Mouse (Mus musculus): ENCODE data around the gene Rab5if. TPM values are rescaled to one million over a fixed set of nuclear protein-coding genes. Genes with fewer than 3 reads are reported as not detected.

The Rab5if gene
- total and polyA plus RNA-seq, 2 experiments from 2014 or later = 115 to 155 TPM

DNA sequence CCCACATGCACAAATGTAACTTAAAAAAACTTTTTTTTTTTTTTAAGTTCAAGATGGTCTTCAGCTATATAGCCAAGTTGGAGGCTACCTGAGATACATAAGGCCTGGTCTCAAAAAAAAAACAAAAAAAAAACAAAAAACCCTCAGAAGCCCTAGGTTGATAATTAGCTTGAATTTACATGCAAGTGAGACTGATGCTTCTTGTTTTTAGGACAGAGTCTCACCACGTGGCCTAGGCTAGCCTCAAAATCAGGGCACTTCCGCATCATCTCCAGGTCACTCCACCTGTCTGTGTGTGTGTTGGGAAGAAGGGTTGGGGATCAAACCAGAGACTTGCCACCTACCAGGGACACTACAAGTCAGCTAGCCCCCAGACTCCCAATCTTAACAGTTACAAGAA lies 5.1 kb upstream of the Rab5if start, which contains the start of gene 4930518I15Rik:
TSS of gene 4930518I15Rik (minus strand) at position 112 of the 400 bp plus-strand sequence.
- 85% methylated on average over 2 of the region's 2 CpGs for WGBS
- Histone ChIP-seq H3K9ac (replicated peaks; ENCODE audit: low read length, poor library complexity, severe bottlenecking) (no peak within 1 kb of the TSS), H3K27me3 (ENCODE audit: insufficient read depth, low read length) (no peaks in the 10 kb centered on the region), H3K4me3 (ENCODE audit: low read depth, low read length) (no peak within 1 kb of the TSS), H3K9me3 (ENCODE audit: low read length) (no peaks in the 10 kb centered on the region), H3K4me2 (ENCODE audit: low read depth, low read length, poor library complexity, severe bottlenecking) (no peak within 1 kb of the TSS), H3K27ac (ENCODE audit: low read depth, low read length) (no peak within 1 kb of the TSS), H3K4me1 (ENCODE audit: insufficient read depth, low read length) (no peaks in the 10 kb centered on the region), H3K36me3 (ENCODE audit: insufficient read depth, low read length) (peaks cover 11% of the 10 kb centered on the region; the same call in 1 of the 2 replicates)
- DNase-seq (ENCODE audit: low spot score) (no peak), ATAC-seq (ENCODE audit: low FRiP score) (no peak)
- no peak for TF ChIP-seq CTCF (IDR thresholded peaks at IDR 0.05)

- Histone ChIP-seq H3K9me3 (ENCODE audit: low read length) (no peaks in the 10 kb centered on the region), H3K9ac (replicated peaks; ENCODE audit: low read length, poor library complexity, severe bottlenecking) (no peak overlapping the region), H3K4me2 (ENCODE audit: low read depth, low read length, poor library complexity, severe bottlenecking) (no peak overlapping the region), H3K4me3 (ENCODE audit: low read depth, low read length) (no peak overlapping the region), H3K27me3 (ENCODE audit: insufficient read depth, low read length) (no peaks in the 10 kb centered on the region), H3K36me3 (ENCODE audit: insufficient read depth, low read length) (peaks cover 11% of the 10 kb centered on the region; the same call in 1 of the 2 replicates), H3K27ac (ENCODE audit: low read depth, low read length) (no peak overlapping the region), H3K4me1 (ENCODE audit: insufficient read depth, low read length) (no peaks in the 10 kb centered on the region)
- no peak for DNase-seq (ENCODE audit: low spot score)
- 90% methylated on average over 7 of the region's 7 CpGs for WGBS
- no peak for ATAC-seq (ENCODE audit: low FRiP score)
- no peak for TF ChIP-seq CTCF (IDR thresholded peaks at IDR 0.05)
These were observed 4.3 kb upstream of the Rab5if start for GRCm38 (mm10) chr2:156858671-156859070.

- ATAC-seq (ENCODE audit: low FRiP score) = 0 out of 2 replicates have a peak, but pooled peaks have one; percentile 7
- Histone ChIP-seq H3K4me3 (ENCODE audit: low read depth, low read length) (peak overlapping the region; percentile 100), H3K27me3 (ENCODE audit: insufficient read depth, low read length) (no peaks in the 10 kb centered on the region), H3K9me3 (ENCODE audit: low read length) (no peaks in the 10 kb centered on the region), H3K4me2 (ENCODE audit: low read depth, low read length, poor library complexity, severe bottlenecking) (peak overlapping the region; percentile 72), H3K36me3 (ENCODE audit: insufficient read depth, low read length) (peaks cover 17% of the 10 kb centered on the region; the same call in 1 of the 2 replicates), H3K4me1 (ENCODE audit: insufficient read depth, low read length) (peaks cover 5% of the 10 kb centered on the region; the same call in 1 of the 2 replicates), H3K9ac (replicated peaks; ENCODE audit: low read length, poor library complexity, severe bottlenecking) (peak overlapping the region; percentile 77), H3K27ac (ENCODE audit: low read depth, low read length) (peak overlapping the region; percentile 87)
- no peak; the same call in none of the 2 replicates for TF ChIP-seq CTCF (IDR thresholded peaks at IDR 0.05)
- DNase-seq (ENCODE audit: low spot score) = peak; percentile 31
- WGBS = under 1% methylated on average over 19 of the region's 19 CpGs
These were observed 749 bp upstream of the Rab5if start for GRCm38 (mm10) chr2:156862041-156862717.

DNA sequence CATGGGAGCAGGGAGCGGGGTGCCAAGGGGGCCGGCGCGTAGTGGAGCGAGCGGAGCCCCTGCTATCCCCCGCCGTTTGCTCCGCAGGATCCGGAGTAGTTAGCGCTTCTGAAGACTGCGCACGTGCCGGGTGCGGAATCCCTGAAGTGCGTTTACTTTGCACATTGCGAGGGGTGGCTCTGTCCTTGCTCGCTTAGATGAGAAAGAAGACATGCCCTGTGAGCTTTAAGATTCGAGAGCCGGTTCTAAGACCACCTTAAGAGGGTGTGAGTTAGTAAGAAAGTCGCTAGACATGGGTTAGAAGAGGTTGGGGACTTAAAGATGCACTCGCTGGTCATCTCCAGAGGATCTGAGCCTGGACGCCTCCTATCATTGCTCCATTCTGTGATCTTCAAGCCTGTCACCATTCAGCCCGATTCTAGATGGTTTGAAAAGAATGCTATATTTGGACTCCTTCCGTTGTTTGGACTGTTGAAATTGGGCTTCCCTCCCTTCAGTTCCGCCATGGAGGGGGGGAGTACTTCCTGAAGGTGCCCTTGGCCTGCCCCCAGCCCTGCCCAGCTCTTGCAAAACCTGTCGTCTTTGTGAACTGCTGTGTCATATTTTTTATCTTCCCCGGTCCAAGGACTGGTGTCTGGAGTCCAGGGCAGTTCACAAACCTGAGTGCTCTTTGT lies 696 bp downstream of the Rab5if start:
- H3K4me3 ChIP-seq (ENCODE audit: low read depth, low read length) = peak overlapping the region; percentile 100
- peaks cover 5% of the 10 kb centered on the region; the same call in 1 of the 2 replicates for H3K4me1 ChIP-seq (ENCODE audit: insufficient read depth, low read length)
- no peaks in the 10 kb centered on the region for H3K9me3 ChIP-seq (ENCODE audit: low read length)
- H3K27me3 ChIP-seq (ENCODE audit: insufficient read depth, low read length) = no peaks in the 10 kb centered on the region
- H3K36me3 ChIP-seq (ENCODE audit: insufficient read depth, low read length) = peaks cover 12% of the 10 kb centered on the region; the same call in 1 of the 2 replicates
- peak overlapping the region; percentile 91 for H3K4me2 ChIP-seq (ENCODE audit: low read depth, low read length, poor library complexity, severe bottlenecking)
- peak overlapping the region; percentile 87 for H3K27ac ChIP-seq (ENCODE audit: low read depth, low read length)
- ATAC-seq (ENCODE audit: low FRiP score) = peak; percentile 20
- H3K9ac ChIP-seq (replicated peaks; ENCODE audit: low read length, poor library complexity, severe bottlenecking) = peak overlapping the region; percentile 98
- no peak for DNase-seq (ENCODE audit: low spot score)
- WGBS = 4% methylated on average over 28 of the region's 28 CpGs
- no peak for TF ChIP-seq CTCF (IDR thresholded peaks at IDR 0.05)

GRCm38 (mm10) chr2:156864481-156864880 lies 1.6 kb downstream of the Rab5if start:
- peaks cover 18% of the 10 kb centered on the region; the same call in 1 of the 2 replicates for H3K36me3 ChIP-seq (ENCODE audit: insufficient read depth, low read length)
- no peak for TF ChIP-seq CTCF (IDR thresholded peaks at IDR 0.05)
- no peaks in the 10 kb centered on the region for H3K27me3 ChIP-seq (ENCODE audit: insufficient read depth, low read length)
- H3K27ac ChIP-seq (ENCODE audit: low read depth, low read length) = no peak overlapping the region
- no peaks in the 10 kb centered on the region for H3K9me3 ChIP-seq (ENCODE audit: low read length)
- H3K4me3 ChIP-seq (ENCODE audit: low read depth, low read length) = no peak overlapping the region
- DNase-seq (ENCODE audit: low spot score) = no peak
- no peak for ATAC-seq (ENCODE audit: low FRiP score)
- peaks cover 5% of the 10 kb centered on the region; the same call in 1 of the 2 replicates for H3K4me1 ChIP-seq (ENCODE audit: insufficient read depth, low read length)
- no peak overlapping the region for H3K9ac ChIP-seq (replicated peaks; ENCODE audit: low read length, poor library complexity, severe bottlenecking)
- H3K4me2 ChIP-seq (ENCODE audit: low read depth, low read length, poor library complexity, severe bottlenecking) = no peak overlapping the region
- WGBS = 79% methylated on average over 3 of the region's 3 CpGs

DNA sequence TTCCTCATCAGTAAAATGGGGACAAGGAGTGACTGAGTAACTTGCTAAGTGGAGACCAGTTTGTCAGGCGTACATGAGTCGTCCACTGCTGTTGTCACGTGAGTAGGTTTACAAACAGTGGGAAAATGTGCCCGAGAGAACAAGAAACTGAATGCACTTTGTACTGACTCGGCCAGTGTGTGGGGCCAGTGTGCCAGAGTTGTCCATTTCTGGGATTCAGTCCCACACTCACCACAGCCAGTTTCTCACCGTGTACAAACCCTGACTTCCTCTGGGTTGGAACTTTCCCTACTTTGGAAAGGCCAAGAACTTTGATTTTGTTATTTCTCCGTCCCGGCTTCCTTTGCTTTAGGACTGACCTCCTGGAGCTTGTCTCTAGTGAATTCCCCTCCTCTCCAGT lies 6.1 kb downstream of the Rab5if start:
- Histone ChIP-seq H3K36me3 (ENCODE audit: insufficient read depth, low read length) (peaks cover 35% of the 10 kb centered on the region; the same call in 1 of the 2 replicates), H3K4me2 (ENCODE audit: low read depth, low read length, poor library complexity, severe bottlenecking) (no peak overlapping the region), H3K9me3 (ENCODE audit: low read length) (no peaks in the 10 kb centered on the region), H3K27ac (ENCODE audit: low read depth, low read length) (no peak overlapping the region), H3K27me3 (ENCODE audit: insufficient read depth, low read length) (no peaks in the 10 kb centered on the region), H3K9ac (replicated peaks; ENCODE audit: low read length, poor library complexity, severe bottlenecking) (no peak overlapping the region), H3K4me1 (ENCODE audit: insufficient read depth, low read length) (peaks cover 2% of the 10 kb centered on the region; the same call in 1 of the 2 replicates), H3K4me3 (ENCODE audit: low read depth, low read length) (no peak overlapping the region)
- ATAC-seq (ENCODE audit: low FRiP score) (no peak), DNase-seq (ENCODE audit: low spot score) (peak; percentile 35)
- TF ChIP-seq CTCF (IDR thresholded peaks at IDR 0.05) = 0 out of 2 replicates have a peak, but pooled peaks have one; percentile 1
- 78% methylated on average over 8 of the region's 8 CpGs for WGBS

Data from midbrain, postnatal 0 days (tissue).